Mouse (Mus musculus): ENCODE measurements around the gene Hrasls.

DNA sequence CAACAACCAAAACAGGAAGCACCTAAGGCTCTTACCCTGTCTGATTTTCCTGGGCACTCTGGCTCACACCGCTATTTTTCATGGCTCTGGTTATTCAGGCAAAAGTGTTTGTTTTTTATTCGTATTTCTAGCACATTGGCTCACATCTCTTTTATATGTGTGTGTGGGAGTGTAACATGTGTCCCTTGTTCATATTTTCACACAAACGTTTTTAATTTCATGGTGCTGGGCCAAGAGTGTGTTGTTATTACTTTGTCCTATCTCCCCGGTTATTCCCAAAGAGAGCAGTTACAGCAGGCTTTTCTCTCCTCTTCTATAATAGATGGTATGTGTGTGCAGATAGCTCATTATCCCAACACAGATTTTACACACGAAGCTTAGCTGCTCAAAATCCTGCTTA lies 37.8 kb upstream of the Hrasls start:
- TF ChIP-seq CTCF (IDR thresholded peaks at IDR 0.05; ENCODE audit: low read depth) (no peak), EP300 (optimal IDR thresholded peaks at IDR 0.05) (no peak)
